Mouse (Mus musculus) lung, postnatal 4 days (tissue): ENCODE measurements at regions not wholly inside any gene's neighbourhood (a gene's known extent, or its start where the extent isn't known, plus 50 kb on each side); places are given as distances from the start of the nearest gene placed in this dataset.

Source experiments
- DNase-seq, 2 experiments: peaks; one replicate each; pipeline ENCODE4 v3.0.0; 2021

GRCm38 (mm10) chrX:13224902-13225301, 55.9 kb upstream of the Ddx3x start:
- no peak for DNase-seq

GRCm38 (mm10) chrX:13226429-13226828, 54.3 kb upstream of the Ddx3x start:
- DNase-seq: no peak

GRCm38 (mm10) chrX:13229891-13230614, 50.7 kb upstream of the Ddx3x start:
- peak in 1 of 2 experiments; percentile 33 for DNase-seq

- DNase-seq: peak; percentile 82 to 87
Measured at GRCm38 (mm10) chrX:13230615-13231179, 50.1 kb upstream of the Ddx3x start.
